Mouse (Mus musculus) heart, postnatal 14 days (tissue): ENCODE measurements around the gene 5730596B20Rik. TPM values are rescaled to one million over a fixed set of nuclear protein-coding genes. Genes with fewer than 3 reads are reported as not detected.

Experiments
- DNase-seq, 2 experiments: peaks; one replicate each; pipeline ENCODE4 v3.0.0; 2021 to 2022
- intact Hi-C: fragments of 180-260 bp; cut with DNase I; formaldehyde crosslinking; loops from one replicate; pipeline ENCODE4 v1.15.1; 2025
- total RNA-seq, 2 experiments: library from RNA; stranded (reverse); gene quantifications; 2 replicates each; pipeline ENCODE4 v1.2.3; 2021

Gene 5730596B20Rik
- total RNA-seq, 2 experiments from 2014 or later = 0.17 to 0.20 TPM

DNA sequence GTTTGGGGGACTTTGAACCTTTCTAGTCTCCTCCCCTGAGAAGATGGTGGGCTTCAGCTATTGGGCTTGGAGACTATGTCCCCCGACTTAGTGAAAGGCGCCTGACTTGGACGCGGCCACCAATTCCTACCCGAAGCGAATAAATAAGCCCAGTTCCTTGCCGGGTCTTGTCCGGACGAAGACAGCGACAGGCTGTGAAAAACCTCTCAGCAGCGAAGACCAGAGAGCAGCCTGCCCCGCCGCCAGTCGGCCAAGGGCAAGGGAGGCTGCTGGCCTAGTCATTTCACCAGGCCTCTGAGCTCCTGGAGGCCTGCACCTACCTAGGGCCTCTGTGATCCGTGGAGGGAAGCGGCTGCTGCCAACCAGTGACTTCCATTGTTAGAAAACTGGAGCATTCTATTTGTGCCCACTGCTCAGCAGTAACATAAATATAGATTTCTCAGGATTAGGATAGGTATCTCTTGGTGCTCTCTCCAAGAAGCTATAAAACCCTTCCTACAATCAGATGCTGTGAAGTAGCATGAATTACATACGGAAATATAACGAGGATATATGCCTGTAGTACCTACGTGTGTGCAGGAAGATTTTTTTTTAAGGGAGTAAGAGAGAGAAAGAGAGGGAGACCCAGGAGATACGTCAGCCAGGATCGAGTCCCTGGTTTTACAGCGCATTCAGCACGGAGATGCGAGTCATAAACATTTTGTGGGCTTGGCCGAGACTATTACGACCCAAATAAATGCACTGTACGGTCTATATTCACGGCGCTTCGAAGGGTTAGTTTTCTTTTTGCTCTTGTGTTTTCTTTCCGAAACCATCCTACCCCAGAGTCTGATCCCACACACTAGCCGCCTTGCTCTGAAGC is 42.9 kb downstream of the 5730596B20Rik start:
- no peak for DNase-seq

GRCm38 (mm10) chr6:52220865-52221310 is 43.6 kb downstream of the 5730596B20Rik start:
- intact Hi-C loops = loop anchor here (2.0 to 10.0 kb wide), 3 partner anchors 349 to 836 kb away; no protein-coding TSS in a partner anchor
- no peak for DNase-seq

More for the DNA sequence above, 42.9 kb downstream of the 5730596B20Rik start:
- intact Hi-C loops = loop anchor here (2.0 to 10.0 kb wide), 3 partner anchors 348 to 835 kb away; no protein-coding TSS in a partner anchor

GRCm38 (mm10) chr6:52221337-52221992 is 44.2 kb downstream of the 5730596B20Rik start, which contains the start of gene Hoxa7:
Gene Hoxa7 (minus strand): TSS chr6:52221854.
- intact Hi-C loops = loop anchor here (2.0 to 10.0 kb wide), 3 partner anchors 349 to 837 kb away; no protein-coding TSS in a partner anchor
- peak; percentile 83 to 92 for DNase-seq

GRCm38 (mm10) chr6:52221993-52222685 is 44.8 kb downstream of the 5730596B20Rik start:
- intact Hi-C loops = loop anchor here (2.0 to 10.0 kb wide), 3 partner anchors 350 to 837 kb away; no protein-coding TSS in a partner anchor
- no peak for DNase-seq

DNA sequence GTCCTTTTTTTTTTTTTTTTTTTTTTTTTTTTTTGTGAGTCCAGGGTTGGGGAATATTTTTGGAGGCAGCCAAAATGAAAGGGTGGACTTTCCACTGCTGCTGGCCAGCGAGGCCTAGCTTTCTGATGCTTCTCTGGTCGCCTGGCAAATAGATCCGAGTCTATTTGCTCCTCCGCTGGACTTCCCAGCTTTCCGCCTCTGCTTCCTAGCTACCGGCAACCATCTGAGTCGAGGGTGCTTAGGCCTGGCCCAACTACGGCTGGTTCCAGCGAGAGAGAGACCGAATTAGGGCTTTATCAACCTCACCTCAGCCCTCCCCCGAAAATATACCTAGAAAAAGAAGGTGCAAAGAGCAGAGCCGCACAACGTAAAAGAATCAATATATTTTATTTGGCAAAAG is 45.4 kb downstream of the 5730596B20Rik start:
- intact Hi-C loops = loop anchor here (5.0 to 10.0 kb wide), 2 partner anchors 350 to 838 kb away; no protein-coding TSS in a partner anchor

DNA sequence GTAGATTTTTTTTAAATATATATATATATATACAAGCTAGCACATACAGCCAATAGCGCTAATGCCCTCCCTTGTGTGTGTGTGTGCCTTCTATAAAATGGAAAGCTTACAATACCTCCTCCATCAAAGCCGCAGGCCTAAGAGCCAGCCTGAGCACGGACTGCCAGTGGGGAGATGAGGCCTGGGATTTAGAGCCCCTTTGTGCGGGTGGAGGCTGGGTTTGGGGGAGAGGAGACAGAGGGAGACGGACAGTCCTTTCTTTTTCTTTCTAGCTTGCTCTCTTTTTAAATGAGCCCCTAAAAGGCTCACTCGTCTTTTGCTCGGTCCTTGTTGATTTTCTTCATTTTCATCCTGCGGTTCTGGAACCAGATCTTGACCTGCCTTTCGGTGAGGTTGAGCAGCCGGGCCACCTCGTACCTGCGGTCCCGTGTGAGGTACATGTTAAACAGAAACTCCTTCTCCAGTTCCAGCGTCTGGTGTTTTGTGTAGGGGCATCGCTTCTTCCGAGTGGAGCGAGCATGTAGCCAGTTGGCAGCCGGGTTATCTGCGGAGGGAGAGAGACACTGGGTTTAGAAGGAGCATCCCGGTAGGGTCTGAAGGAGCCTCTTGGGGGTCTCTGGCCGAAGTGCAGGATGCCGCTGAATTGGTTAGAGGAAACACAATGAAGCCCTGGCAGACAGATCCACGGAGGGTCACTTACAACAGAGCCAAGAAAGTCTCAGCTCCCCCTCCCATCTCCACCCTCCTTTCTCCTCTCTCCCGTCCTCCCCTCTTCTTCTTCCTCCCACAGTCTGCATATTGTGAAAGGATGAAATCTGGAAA is 46.9 kb downstream of the 5730596B20Rik start:
- intact Hi-C loops = loop anchor here (5.0 to 10.0 kb wide), 2 partner anchors 352 to 839 kb away; no protein-coding TSS in a partner anchor
- DNase-seq = no peak

More for the DNA sequence above, 45.4 kb downstream of the 5730596B20Rik start:
- DNase-seq = no peak

- no peak for DNase-seq
These were observed 47.8 kb downstream of the 5730596B20Rik start for GRCm38 (mm10) chr6:52224895-52225611.

DNA sequence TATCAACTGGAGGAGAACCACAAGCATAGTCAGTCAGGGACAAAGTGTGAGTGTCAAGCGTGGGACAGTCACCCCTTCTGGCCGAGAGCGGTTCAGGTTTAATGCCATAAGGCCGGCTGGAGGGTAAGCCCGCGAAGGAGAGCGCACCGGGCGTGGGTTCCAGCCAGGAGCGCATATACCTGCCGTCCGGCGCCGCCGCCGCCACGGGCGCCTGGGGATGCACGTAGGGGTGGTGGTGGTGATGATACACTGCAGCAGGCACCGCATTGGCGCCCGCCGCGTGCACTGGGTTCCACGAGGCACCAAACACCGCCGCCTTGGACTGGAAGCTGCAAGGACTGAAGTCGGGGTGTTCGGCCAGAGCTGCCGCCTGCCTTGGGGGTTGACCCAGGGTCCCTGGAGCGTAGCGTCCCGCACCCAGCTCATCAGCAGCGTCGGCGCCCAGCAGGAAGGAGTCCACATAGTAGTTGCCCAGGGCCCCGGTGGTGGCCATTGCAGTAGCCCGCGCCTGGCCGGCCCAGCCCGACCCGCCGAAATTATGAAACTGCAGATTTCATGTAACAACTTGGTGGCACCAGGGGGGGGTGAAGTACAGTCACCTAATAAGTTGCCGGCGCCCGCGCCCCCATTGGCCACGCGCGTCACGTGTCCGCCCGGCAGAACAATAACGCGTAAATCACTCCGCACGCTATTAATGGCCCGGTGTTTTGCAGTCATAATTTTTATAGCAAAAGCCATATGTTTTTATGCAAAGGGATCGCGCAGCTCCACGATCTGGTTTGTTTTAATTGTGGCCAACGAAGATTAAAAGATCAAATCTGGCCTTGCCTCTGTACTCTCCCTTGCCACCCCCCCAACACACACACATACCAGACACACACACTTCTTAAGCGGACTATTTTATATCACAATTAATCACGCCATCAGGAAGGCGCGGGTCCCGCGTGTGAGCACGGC is 48.6 kb downstream of the 5730596B20Rik start:
- DNase-seq = no peak
- intact Hi-C loops = loop anchor here (5.0 to 10.0 kb wide), 2 partner anchors 841 to 1044 kb away; no protein-coding TSS in a partner anchor

More at GRCm38 (mm10) chr6:52224895-52225611, 47.8 kb downstream of the 5730596B20Rik start:
- intact Hi-C loops = loop anchor here (5.0 to 10.0 kb wide), 3 partner anchors 353 to 1043 kb away; no protein-coding TSS in a partner anchor

GRCm38 (mm10) chr6:52226569-52227257 is 49.4 kb downstream of the 5730596B20Rik start:
- DNase-seq = no peak
- intact Hi-C loops = loop anchor here (5.0 to 10.0 kb wide), 2 partner anchors 842 to 1044 kb away; no protein-coding TSS in a partner anchor

DNA sequence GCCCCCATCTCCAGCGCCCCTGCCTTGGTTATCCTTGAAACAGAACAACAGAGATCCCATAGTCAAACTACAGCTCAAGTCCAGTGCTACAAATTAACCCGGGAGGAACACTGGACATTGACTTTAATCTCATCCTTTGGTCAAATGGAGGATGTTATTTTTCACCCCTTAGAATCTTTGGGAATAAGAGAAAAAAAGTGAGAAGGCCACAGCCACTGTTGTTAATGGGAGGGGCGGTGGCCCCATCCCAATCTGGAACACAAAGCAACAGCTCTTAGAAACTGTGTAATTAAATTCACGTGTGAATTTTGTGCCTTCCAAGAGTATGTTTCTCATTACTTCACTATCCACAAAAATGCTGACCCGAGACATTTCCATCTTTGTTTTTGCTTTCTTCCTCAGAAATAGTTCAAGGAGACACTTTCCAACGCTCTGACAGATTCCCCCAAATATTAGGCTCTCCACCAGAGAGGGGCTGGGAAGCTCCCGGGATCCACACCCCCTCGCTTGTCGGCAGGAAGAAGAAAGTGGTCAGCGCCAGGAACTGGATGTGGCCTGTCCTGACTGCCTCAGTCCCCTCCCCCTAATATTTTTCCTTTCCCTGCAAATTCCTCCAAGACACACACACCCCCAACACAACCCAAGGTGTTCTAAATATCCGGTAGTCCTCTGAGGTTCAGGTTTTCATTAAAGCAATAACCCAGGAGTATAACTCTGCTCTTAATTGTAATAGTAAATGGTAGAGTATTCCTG is 50.3 kb downstream of the 5730596B20Rik start:
- no peak for DNase-seq
- intact Hi-C loops = loop anchor here (5.0 to 10.0 kb wide), 2 partner anchors 843 to 1045 kb away; no protein-coding TSS in a partner anchor

DNA sequence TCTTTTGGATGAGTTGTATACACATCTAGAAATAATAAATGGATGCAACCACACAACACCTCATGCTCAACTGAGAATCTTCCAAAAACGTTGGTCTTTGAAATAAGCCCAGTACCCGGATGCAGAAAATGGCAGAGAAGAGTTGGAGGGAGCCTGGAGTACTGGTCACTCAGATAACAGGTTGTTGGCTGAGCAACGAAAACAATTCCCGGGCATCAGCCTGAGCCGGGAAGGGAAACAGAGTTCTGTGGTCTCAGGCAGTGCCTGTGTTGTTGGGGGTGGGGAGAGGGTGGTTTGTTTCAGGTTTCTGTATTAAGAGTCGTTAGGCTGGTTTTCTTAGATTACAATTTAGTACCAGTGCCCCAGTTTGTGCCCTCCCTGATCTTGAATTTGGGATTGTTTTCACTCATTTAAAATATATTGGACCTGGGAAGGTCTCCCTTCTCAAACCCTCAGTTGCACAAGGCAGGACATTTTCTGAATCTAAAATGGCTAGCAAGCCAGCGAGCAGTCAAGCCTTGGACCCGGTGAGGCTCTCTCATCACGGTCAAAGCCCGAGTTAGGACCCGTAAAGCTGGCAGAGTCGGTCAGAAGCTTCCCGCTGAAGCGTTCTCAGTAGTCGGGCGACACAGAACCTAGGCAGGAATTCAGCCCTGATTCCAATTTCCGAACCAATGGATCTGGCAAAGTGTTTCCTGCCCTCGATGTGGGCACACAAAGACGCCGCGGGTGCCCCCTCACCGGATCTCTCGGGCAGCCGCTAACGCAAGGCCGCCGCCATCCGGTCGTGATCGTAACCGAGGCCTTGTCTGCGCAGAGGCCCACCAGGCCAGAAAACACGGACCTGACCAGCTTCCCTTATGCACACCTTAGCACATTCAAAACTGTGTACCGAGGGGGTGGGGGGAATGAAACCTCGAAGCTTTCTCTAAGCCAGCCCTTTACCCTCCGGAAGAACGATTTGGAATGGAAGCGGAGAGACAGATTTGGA is 51.5 kb downstream of the 5730596B20Rik start:
- intact Hi-C loops = loop anchor here (5.0 to 10.0 kb wide), 2 partner anchors 844 to 1046 kb away; no protein-coding TSS in a partner anchor
- no peak for DNase-seq

DNA sequence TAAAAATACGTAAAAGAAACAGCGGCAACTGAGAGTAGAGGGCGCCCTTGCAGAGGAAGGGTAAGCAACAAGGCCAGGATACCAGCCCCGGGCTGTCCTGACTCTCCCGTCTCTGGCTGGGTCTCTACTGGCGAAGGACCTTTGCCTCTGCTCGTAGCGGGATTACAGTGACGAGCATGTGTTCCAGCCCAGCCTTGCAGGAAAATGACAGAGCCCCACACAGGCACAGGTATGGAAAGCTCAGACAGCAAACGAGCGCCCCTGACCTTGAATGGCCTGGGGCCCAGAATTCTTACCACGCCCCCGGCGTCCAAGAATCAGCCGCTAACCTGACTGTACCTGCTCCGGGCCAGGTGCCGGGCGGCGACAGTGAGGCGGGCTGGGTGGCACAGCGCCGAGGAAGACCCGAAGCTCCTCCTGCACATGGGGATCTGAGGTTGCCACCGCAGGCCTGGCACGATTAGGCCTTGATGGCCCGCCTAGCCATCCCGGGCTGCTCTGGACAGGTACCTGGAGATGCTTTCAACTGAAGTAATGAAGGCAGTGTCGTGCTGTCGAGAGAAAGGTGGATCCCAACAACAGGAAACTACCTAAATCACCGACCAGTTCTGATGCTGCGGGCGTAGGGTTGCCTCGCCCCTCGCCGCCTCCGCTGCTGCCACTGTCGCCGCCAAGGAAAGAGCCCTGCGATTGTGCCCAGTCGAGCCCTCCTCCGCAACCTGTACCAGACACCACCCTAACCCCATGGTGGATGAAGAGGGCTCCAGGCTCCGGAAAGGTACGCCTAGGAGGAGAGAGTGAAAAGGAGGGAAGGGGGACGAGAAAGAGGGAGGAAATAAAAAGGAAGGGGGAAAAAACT is 52.5 kb downstream of the 5730596B20Rik start:
- intact Hi-C loops = loop anchor here (5.0 to 10.0 kb wide), 2 partner anchors 845 to 1047 kb away; no protein-coding TSS in a partner anchor
- DNase-seq = no peak
